Mouse (Mus musculus): ENCODE results near the gene Olfr374.
A peak's percentile ranks its signal among the peaks of the same experiment; 100 is the strongest.

Gene Olfr374

DNA sequence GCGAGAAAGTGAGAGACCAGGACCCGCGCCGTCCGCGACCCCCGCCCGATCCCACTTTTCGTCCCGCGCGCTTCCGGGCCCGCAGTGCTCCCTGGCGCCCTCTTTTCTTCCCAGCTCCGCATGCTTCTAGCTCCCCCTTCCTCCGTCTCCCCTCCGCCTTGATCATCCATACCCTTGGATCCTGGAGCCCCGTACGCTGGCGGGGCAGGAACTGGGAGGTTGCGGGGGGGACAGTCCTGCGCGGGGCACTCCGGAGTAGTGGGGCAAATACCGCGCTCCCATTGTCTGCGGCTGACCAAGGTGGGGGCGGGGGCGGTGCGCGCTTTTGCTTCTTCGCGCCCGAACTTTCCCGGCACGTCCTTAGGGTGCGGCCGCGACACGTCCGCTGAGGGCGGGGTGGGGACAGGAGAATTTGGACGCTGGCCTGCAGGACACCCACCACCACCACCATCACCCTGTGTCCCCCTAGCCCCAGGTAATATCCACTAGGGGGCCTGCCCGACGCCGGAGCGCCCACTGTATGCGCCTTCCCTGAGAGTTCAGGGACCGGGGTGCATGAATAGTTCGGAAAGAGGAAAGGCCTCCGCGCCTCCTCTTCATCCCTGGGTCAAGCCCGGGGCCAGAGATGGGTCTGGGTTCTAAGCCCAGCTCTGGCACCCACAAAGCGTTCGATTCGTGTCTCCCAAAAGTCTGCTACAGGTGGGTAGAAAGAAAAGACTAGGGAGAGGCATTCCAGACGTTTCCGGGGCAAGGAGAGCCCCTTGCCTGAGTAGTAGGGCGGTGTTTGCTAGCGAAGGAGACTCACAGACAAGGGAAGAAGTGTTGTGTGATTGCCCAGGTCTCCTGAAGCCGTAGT lies 28.8 kb downstream of the Olfr374 start:
- DNase-seq (ENCODE audit: low spot score in 2 of 2), result peak; percentile 42 to 74

DNA sequence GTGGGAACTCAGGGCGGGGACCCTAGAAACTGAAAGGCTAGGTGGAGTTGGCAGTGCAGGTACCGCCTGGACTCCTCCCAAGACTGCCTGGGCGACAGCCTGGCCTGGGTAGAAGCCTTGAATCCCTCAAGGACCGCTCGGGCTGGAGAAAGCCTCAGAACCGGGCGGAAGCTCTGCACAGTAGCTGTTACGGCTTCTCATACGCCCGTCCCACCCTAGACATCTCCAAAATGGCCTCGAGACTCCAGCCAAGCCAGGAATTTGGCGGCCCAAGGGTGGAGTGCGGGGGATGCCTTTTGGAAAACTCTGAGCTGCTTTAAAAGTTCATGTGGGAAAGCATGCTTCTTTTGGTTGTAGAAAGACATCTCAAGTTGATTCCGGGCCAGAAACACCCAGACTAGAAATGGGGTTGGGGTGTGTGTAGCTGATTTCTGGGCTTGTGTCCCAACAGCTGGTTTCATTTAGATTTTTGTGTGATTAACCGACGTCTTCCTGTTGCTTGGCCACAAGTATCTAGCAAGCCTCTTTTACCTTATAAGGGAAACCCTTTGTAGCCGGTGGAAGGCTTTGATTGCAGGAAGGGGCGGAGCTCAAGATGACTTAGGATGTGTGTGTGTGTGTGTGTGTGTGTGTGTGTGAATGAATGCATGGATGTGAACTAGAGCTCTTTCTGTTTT lies 29.6 kb downstream of the Olfr374 start:
- DNase-seq (ENCODE audit: low spot score in 2 of 2), result peak; percentile 55 to 70

DNA sequence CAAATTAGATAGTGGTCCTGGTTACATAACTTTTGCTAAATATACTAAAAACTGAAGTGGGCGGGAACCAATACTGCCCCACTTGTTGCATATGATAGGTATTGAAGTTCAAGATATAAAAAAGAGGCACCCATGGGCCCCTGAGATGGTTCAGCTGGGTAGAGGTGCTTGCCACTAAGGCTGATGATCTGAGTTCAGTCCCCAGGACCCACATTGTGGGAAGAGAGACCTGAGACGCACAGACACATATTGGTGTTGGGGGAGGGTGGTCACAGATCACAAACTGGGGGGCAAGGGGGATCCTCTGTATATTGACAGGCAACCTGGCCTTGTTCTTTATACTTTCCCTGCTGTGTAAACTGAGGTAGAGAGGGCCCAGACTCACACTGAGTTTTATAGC lies 30.6 kb downstream of the Olfr374 start:
- DNase-seq (ENCODE audit: low spot score in 2 of 2), result no peak

DNA sequence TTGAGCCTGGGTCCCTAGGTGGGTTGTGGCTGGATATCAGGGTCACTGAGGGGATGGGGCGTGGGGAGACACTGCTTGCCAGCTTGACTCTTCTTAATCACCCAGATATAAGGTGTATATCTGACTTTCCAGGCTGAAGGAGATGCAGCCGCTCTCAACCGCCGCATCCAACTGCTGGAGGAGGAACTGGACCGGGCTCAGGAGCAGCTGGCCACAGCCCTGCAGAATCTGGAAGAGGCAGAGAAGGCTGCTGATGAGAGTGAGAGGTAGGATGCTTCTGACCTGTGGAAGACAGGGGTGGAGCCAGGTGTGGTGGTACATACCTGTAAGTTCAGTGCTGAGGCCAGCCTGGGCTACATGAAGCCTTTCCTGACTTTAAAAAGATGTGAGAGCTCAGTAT lies 31.6 kb downstream of the Olfr374 start:
- no peak for DNase-seq (ENCODE audit: low spot score in 2 of 2)

DNA sequence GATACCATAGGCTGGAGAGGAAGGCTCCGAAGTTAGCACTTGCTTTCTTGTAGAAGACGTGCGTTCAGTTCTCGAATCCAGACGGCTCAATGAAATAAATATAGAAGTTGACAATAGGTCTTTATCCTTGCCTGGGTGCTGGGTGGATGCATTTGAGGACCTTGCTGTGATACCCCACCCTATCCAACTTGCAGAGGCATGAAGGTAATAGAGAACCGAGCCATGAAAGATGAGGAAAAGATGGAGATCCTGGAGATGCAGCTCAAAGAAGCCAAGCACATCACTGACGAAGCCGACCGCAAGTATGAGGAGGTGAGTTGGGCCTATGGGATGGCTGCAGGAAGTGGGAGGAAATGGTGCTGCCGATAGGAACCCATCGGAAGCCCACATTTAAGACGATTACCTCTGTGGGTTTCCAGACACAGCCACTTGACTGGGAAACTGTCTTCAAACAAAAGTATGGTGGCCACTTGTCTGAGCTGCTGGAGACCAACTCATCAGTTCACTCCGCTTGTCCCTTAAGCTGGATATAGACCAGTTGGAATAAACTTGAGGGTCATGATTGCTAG lies 36.5 kb downstream of the Olfr374 start:
- DNase-seq (ENCODE audit: low spot score in 2 of 2), result no peak

DNA sequence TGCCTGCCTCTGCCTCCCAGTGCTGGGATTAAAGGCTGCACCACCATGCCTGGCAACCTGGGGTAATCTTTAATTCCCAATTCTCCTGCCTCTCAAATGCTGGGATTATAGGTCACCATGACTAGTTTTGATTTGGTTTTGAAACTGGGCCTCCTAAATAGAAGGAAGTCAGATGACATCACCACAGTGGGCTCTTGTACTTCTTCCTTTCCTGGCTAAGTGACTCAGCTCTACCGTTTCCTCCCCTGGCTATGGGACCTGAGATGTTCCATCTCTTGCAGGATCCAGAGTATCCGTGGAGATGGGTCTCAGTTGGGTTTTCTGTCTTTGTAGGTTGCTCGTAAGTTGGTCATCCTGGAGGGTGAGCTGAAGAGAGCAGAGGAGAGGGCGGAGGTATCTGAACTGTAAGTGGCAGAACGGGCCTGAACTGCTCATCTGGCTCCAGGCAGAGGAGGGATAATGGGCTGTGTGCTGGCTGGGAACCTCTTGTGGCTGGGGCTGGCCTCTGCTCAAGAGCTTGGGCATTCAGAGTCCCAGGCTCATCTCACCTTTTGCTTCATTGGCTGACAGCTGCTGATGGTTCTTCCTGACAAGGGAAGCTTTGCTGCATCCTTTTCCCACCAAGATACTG lies 37.6 kb downstream of the Olfr374 start:
- DNase-seq (ENCODE audit: low spot score in 2 of 2), result no peak

DNA sequence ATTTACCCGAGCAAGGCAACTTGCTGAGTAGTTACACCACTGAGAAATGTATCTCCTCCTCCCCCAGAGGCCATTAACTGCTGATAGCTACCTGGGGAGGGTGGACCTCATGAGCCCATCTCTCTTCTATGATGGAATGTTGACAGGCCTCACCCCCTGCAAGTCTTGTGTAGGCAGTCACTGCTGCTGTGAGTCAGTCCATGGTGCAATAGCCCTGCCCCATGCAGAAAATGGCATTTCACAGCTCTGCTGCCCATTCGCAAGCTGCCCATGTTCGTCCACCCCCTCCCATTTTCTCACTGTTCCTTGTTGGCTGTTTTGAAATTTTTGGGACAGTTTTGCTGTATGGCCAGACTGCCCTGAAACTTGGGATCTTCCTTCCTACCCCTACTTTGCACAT lies 38.7 kb downstream of the Olfr374 start:
- no peak for DNase-seq (ENCODE audit: low spot score in 2 of 2)

DNA sequence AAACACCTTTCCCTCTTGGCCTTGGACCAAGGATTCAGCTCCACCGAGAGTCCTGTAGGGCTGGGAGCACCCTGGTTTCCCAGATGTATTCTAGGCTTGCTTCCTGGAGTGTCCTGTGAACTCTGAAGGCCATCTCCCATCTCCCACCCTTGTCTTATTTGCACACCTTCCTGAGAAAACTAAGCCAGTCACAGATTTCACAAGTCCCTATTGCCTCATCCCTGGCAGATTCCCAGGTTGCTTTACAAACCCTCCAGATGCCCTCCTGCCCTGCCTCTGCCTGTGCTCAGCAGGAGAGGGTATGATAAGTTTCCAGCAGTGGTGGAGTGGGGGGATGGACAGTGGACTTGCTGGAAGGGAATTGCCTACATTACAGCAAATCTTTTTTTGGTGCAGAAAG lies 39.2 kb downstream of the Olfr374 start:
- no peak for DNase-seq (ENCODE audit: low spot score in 2 of 2)

DNA sequence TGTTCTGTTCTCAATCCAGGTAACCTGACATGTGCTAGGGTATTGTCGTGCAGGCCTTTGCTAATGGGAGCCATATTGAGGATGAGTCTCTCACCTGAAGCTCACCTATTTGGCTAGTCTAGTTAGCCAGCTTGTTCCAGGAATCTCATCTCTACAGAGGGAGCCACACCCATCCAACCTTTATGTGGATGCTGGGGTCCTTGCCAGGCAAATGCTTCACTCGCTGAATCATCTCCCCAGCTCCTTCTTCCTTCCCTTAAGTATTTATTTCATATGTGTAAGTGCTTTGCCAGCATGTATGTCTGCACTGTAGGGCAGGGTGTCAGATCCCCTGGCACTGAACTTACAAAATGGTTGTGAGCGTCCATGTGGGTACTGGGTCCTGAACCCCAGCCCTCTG lies 39.7 kb downstream of the Olfr374 start:
- DNase-seq (ENCODE audit: low spot score in 2 of 2), result no peak

GRCm38 (mm10) chr8:72147266-72147665 lies 40.4 kb downstream of the Olfr374 start:
- DNase-seq (ENCODE audit: low spot score in 2 of 2), result no peak

- DNase-seq (ENCODE audit: low spot score in 2 of 2), result no peak
These were observed 42.2 kb downstream of the Olfr374 start for GRCm38 (mm10) chr8:72149056-72149455.

DNA sequence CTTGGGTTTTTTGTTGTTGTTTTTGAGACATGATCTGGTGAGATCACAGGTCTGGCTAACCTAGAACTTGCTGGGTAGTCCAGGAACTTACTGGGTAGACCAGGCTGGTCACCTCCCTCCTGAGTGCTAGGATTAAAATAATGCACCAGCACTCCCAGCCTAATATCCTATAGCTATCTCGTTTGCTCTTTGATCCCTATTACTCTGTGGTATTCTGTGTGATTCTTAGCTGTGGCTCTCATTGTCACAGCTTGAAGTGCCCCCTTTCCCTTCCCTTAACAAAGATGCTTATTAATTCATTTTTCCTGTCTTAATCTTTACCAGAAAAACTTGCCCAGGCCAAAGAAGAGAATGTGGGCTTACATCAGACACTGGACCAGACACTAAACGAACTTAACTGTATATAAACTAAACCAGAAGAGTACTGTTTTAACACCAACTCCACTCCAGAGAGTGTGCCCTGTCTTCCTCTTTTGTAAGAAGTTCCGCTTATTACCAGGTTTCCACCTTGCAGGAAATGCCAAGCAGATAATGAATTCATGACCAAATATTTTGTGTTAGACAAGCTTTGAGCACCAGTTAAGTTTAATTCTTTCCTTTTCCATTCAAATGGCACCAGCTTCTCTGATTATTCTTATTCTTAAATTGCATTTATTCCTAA lies 44.7 kb downstream of the Olfr374 start:
- no peak for DNase-seq (ENCODE audit: low spot score in 2 of 2)

- DNase-seq (ENCODE audit: low spot score in 2 of 2), result no peak
These were observed 46.5 kb downstream of the Olfr374 start for GRCm38 (mm10) chr8:72153382-72153781.

DNA sequence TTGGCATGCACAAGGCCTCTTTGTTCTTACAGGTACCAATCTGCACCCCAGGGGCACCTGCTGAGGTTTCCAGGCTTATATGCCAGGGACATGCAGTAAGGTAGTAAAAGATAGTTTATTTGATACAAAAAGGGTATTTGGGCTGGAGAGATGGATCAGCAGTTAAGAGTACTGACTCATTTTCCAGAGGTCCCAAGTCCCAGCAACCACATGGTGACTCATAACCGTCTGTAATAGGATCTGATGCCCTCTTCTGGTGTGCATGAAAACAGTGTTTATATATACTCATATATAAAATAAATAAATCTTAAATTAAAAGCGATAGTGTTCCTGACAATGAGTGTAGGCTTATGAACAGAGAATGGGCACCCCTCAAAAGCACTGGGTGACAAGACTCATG lies 51.3 kb downstream of the Olfr374 start:
- no peak for DNase-seq (ENCODE audit: low spot score in 2 of 2)

GRCm38 (mm10) chr8:72158726-72159125 lies 51.9 kb downstream of the Olfr374 start:
- no peak for DNase-seq (ENCODE audit: low spot score in 2 of 2)

- no peak for DNase-seq (ENCODE audit: low spot score in 2 of 2)
These were observed 53.2 kb downstream of the Olfr374 start for GRCm38 (mm10) chr8:72160007-72160406.

GRCm38 (mm10) chr8:72160707-72161697 lies 54.2 kb downstream of the Olfr374 start, which contains the start of gene Rab8a:
TSS of gene Rab8a (plus strand) at chr8:72161200.
- peak; percentile 100 for DNase-seq (ENCODE audit: low spot score in 2 of 2)

GRCm38 (mm10) chr8:72162821-72163220 lies 56.0 kb downstream of the Olfr374 start:
- DNase-seq (ENCODE audit: low spot score in 2 of 2), result no peak

All from spleen, postnatal 4 days (tissue).